Mouse (Mus musculus): ENCODE results near the gene Vsig10l.

Gene Vsig10l

DNA sequence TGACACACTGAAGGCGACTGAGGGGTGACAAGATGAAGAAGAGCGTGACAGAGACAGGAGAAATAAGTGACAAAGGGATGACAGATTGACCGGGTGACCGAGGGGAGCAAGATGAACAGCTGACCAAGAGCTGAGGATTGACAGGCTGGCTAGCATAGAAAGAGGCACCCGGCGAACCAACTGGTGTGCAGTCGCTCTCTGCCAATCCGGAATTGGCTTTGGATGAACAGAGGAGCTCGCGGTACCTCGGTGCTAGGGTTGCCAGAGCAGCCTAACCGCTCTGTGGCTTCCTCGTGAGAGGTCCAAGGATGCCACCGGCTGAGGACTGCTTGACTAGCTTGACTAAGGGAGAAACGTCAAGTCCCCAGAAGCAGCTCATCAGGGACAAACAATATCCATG lies 55.4 kb downstream of the Vsig10l start:
- DNase-seq (ENCODE audit: low spot score in 2 of 2) = no peak
